8 mouse cellular contexts compared by ENCODE assay signal in the genomic region with DNA sequence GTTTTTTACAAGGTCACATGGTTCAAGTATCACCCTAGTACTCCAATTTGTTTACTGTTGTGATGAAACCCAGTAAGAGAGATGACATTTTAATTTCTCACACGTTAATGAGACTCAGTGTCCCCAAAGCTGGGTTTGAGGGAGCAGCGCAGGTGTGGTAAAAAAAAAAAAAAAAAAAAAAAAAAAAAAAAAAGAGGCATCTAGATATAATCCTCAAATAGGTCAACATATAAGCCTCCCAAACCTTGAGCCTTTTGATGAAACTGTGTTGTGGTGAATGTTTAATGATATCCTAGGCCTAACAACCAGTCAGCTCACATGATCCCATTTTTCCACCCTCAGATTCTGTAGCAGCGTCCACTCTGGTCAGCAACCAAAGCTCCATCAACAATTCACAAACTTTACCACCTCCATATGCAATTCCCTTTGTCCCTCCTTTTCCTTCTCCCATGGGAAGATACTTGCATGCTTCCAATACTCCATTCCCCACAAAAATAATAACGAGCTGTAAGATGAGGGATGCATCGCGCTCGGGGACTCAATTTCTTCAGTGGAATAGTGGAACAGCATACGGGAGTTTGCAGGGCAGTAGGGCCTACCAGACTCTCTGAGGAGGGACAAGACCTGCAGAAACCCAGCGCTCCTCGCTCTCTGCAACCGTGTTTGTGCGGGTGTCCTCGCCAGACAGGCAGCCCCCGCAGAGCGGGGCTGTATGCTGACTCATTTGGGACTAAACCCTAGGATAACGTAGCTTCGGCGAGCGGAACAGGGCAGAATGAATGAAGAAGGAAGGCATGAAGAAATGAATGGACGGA. TPM values are rescaled to one million over a fixed set of nuclear protein-coding genes. Genes with fewer than 3 reads are reported as not detected.
DNase-seq lines count a peak whose midpoint lies in the region; ATAC-seq and TF ChIP-seq lines count a peak whose summit lies in the region.

No protein-coding gene starts in this region.

- H3K36me3 ChIP-seq in heart, embryonic 12.5 days: peaks cover 34% of the 10 kb centered on the region
- H3K36me3 ChIP-seq in E14TG2a.4 (ENCODE audit: insufficient read depth, low read length) (peaks cover 54% of the 10 kb centered on the region), macrophage (ENCODE audit: inconsistent target) (peaks cover 21% of the 10 kb centered on the region)
- H3K36me3 ChIP-seq in forebrain, embryonic 14.5 days (ENCODE audit: control insufficient read depth, insufficient read depth, low read length): peaks cover 46% of the 10 kb centered on the region

- no peak for TF ChIP-seq CTCF in E14TG2a.4 (conservative IDR thresholded peaks at IDR 0.05; ENCODE audit: low read length)

- no peaks in the 10 kb centered on the region for H3K9me3 ChIP-seq in heart, embryonic 12.5 days (replicated peaks)
- no peaks in the 10 kb centered on the region for H3K9me3 ChIP-seq in E14TG2a.4 (ENCODE audit: low read length)
- no peaks in the 10 kb centered on the region for H3K9me3 ChIP-seq in forebrain, embryonic 14.5 days (replicated peaks; ENCODE audit: control insufficient read depth, low read length)

- no peak for ATAC-seq in heart, embryonic 12.5 days (ENCODE audit: insufficient number of reproducible peaks, low FRiP score)
- ATAC-seq in forebrain, embryonic 14.5 days: peak; percentile 27

- H3K79me2 ChIP-seq in macrophage (ENCODE audit: inconsistent target): peaks cover 86% of the 10 kb centered on the region

- DNase-seq in heart, postnatal 10 days: no peak
- no peak for DNase-seq in forebrain, embryonic 14.5 days (ENCODE audit: low spot score)
- no peak for DNase-seq in layer of hippocampus, adult 9-10 months (ENCODE audit: low spot score)
- no peak for DNase-seq in adrenal gland, postnatal 36 days
- no peak for DNase-seq in layer of hippocampus, postnatal 10 days (ENCODE audit: low spot score in 2 of 2)

- H3K27ac ChIP-seq in heart, embryonic 12.5 days (ENCODE audit: poor library complexity, severe bottlenecking): peak overlapping the region; percentile 98
- H3K27ac ChIP-seq in forebrain, embryonic 14.5 days (ENCODE audit: low read depth, low read length): peak overlapping the region; percentile 100
- H3K27ac ChIP-seq in macrophage: peak overlapping the region; percentile 65

- peaks cover 20% of the 10 kb centered on the region for H3K4me1 ChIP-seq in heart, embryonic 12.5 days (replicated peaks)
- peaks cover 64% of the 10 kb centered on the region for H3K4me1 ChIP-seq in E14TG2a.4 (replicated peaks; ENCODE audit: low read depth, low read length)
- H3K4me1 ChIP-seq in forebrain, embryonic 14.5 days (ENCODE audit: control insufficient read depth, insufficient read depth, low read length): peaks cover 18% of the 10 kb centered on the region

- H3K9ac ChIP-seq in heart, embryonic 12.5 days: peak overlapping the region; percentile 97
- peak overlapping the region; percentile 98 for H3K9ac ChIP-seq in forebrain, embryonic 14.5 days (ENCODE audit: low read length)

- 6% methylated on average over 20 of the region's 20 CpGs for WGBS in heart, embryonic 12.5 days
- WGBS in forebrain, embryonic 14.5 days: 3% methylated on average over 20 of the region's 20 CpGs
- WGBS in macrophage (ENCODE audit: missing documents): 0% methylated on average over 18 of the region's 20 CpGs

- intact Hi-C loops in heart, postnatal 10 days (cut with DNase I): loop anchor here (2.0 to 5.0 kb wide), 2 partner anchors 32 to 73 kb away; a partner anchor contains a TSS

- H3K4me3 ChIP-seq in heart, embryonic 12.5 days: peak overlapping the region; percentile 94
- H3K4me3 ChIP-seq in E14TG2a.4 (replicated peaks; ENCODE audit: low read length): peak overlapping the region; percentile 100
- peak overlapping the region; percentile 98 for H3K4me3 ChIP-seq in forebrain, embryonic 14.5 days (ENCODE audit: low read depth, low read length)
- H3K4me3 ChIP-seq in macrophage (ENCODE audit: inconsistent target): peak overlapping the region; percentile 78

- peak overlapping the region; percentile 74 for H3K4me2 ChIP-seq in heart, embryonic 12.5 days
- H3K4me2 ChIP-seq in forebrain, embryonic 14.5 days (ENCODE audit: low read length): peak overlapping the region; percentile 94

- no peaks in the 10 kb centered on the region for H3K27me3 ChIP-seq in heart, embryonic 12.5 days (replicated peaks)
- no peaks in the 10 kb centered on the region for H3K27me3 ChIP-seq in E14TG2a.4 (ENCODE audit: insufficient read depth, low read length)
- no peaks in the 10 kb centered on the region for H3K27me3 ChIP-seq in forebrain, embryonic 14.5 days (replicated peaks; ENCODE audit: control insufficient read depth, insufficient read depth, low read length)

RNA-seq across cellular contexts. Expression of a gene that starts 1.0 kb away (rescaled TPM):
- polyA plus RNA-seq in heart, embryonic 12.5 days (2016; fragmentation: Nextera tagmentation; extraction: Ambion mirVana): 11.5 and 12.9 TPM in 2 replicates
- 10 to 100 TPM; 23.3 to 23.9 TPM for total RNA-seq in heart, postnatal 10 days (2021)
- 12.0 and 16.8 TPM in 2 replicates for polyA plus RNA-seq in forebrain, embryonic 14.5 days (2014; fragmentation: Nextera tagmentation; extraction: Ambion mirVana)
- total RNA-seq in macrophage (2018; cell fraction: chromatin; rRNA removed): 100 to 1,000 TPM in 4 of 26 experiments, 10 to 100 TPM in 22; 29.5 to 147 (median 70.2) TPM
- total RNA-seq in macrophage (2018; cell fraction: cytosol; rRNA removed): 10 to 100 TPM in 23 of 26 experiments, 1 to 10 TPM in 3; 8.5 to 30.5 (median 19.0) TPM
- 100 to 1,000 TPM in 2 of 26 experiments, 10 to 100 TPM in 24; 30.3 to 121 (median 47.7) TPM for total RNA-seq in macrophage (2018; cell fraction: nucleus; rRNA removed)
- 14.9 to 18.4 TPM (median 16.3 TPM) in 3 replicates for polyA plus RNA-seq in macrophage (2018)
- total RNA-seq in adrenal gland, postnatal 36 days (2021): 10 to 100 TPM; 30.0 to 31.2 TPM
- total RNA-seq in layer of hippocampus, postnatal 10 days (2021): 10 to 100 TPM; 28.6 to 30.2 TPM

RNA-seq across cellular contexts. Expression of a gene that starts 1.6 kb away (rescaled TPM):
- polyA plus RNA-seq in heart, embryonic 12.5 days (2016; fragmentation: Nextera tagmentation; extraction: Ambion mirVana): 11.4 and 13.0 TPM in 2 replicates
- total RNA-seq in heart, postnatal 10 days (2021): 1 to 10 TPM; 5.8 to 8.0 TPM
- polyA plus RNA-seq in forebrain, embryonic 14.5 days (2014; fragmentation: Nextera tagmentation; extraction: Ambion mirVana): 24.1 and 29.1 TPM in 2 replicates
- total RNA-seq in macrophage (2018; cell fraction: chromatin; rRNA removed): 10 to 100 TPM in 14 of 26 experiments, 1 to 10 TPM in 12; 3.6 to 24.2 (median 11.4) TPM
- total RNA-seq in macrophage (2018; cell fraction: cytosol; rRNA removed): 1 to 10 TPM; 1.6 to 7.6 (median 4.3) TPM
- 10 to 100 TPM in 10 of 26 experiments, 1 to 10 TPM in 16; 4.1 to 20.3 (median 8.2) TPM for total RNA-seq in macrophage (2018; cell fraction: nucleus; rRNA removed)
- 3.2 to 5.8 TPM (median 4.7 TPM) in 3 replicates for polyA plus RNA-seq in macrophage (2018)
- total RNA-seq in adrenal gland, postnatal 36 days (2021): 1 to 10 TPM; 6.3 to 7.7 TPM
- 10 to 100 TPM; 22.9 to 25.3 TPM for total RNA-seq in layer of hippocampus, postnatal 10 days (2021)

RNA-seq across cellular contexts. Expression of a gene that starts 15.8 kb away (rescaled TPM):
- 1.5 and 1.7 TPM in 2 replicates for polyA plus RNA-seq in heart, embryonic 12.5 days (2016; fragmentation: Nextera tagmentation; extraction: Ambion mirVana)
- total RNA-seq in heart, postnatal 10 days (2021): 1 to 10 TPM in 1 of 2 experiments, under 1 TPM in 1; 0.60 to 1.1 TPM
- 0.61 and 0.63 TPM in 2 replicates for polyA plus RNA-seq in forebrain, embryonic 14.5 days (2014; fragmentation: Nextera tagmentation; extraction: Ambion mirVana)
- total RNA-seq in macrophage (2018; cell fraction: chromatin; rRNA removed): 1 to 10 TPM in 6 of 26 experiments, under 1 TPM in 12, not detected in 8; 0.25 to 2.2 (median 0.86) TPM
- under 1 TPM in 11 of 26 experiments, not detected in 15; 0.04 to 0.11 (median 0.07) TPM for total RNA-seq in macrophage (2018; cell fraction: cytosol; rRNA removed)
- under 1 TPM in 10 of 26 experiments, not detected in 16; 0.28 to 0.99 (median 0.66) TPM for total RNA-seq in macrophage (2018; cell fraction: nucleus; rRNA removed)
- polyA plus RNA-seq in macrophage (2018): 0.13 TPM in 1 of 3 replicates, not detected in the others
- 1 to 10 TPM in 1 of 2 experiments, under 1 TPM in 1; 0.49 to 1.7 TPM for total RNA-seq in adrenal gland, postnatal 36 days (2021)
- 1 to 10 TPM in 1 of 2 experiments, under 1 TPM in 1; 0.96 to 1.1 TPM for total RNA-seq in layer of hippocampus, postnatal 10 days (2021)

RNA-seq across cellular contexts. Expression of a gene that starts 20.2 kb away (rescaled TPM):
- not detected in 2 replicates for polyA plus RNA-seq in heart, embryonic 12.5 days (2016; fragmentation: Nextera tagmentation; extraction: Ambion mirVana)
- total RNA-seq in heart, postnatal 10 days (2021): not detected
- not detected in 2 replicates for polyA plus RNA-seq in forebrain, embryonic 14.5 days (2014; fragmentation: Nextera tagmentation; extraction: Ambion mirVana)
- not detected for total RNA-seq in macrophage (2018; cell fraction: chromatin; rRNA removed)
- total RNA-seq in macrophage (2018; cell fraction: cytosol; rRNA removed): not detected
- total RNA-seq in macrophage (2018; cell fraction: nucleus; rRNA removed): under 1 TPM in 2 of 26 experiments, not detected in 24; 0.27 to 0.50 TPM
- polyA plus RNA-seq in macrophage (2018): not detected in 3 replicates
- not detected for total RNA-seq in adrenal gland, postnatal 36 days (2021)
- total RNA-seq in layer of hippocampus, postnatal 10 days (2021): not detected

RNA-seq across cellular contexts. Expression of a gene that starts 20.4 kb away (rescaled TPM):
- 86.6 and 106 TPM in 2 replicates for polyA plus RNA-seq in heart, embryonic 12.5 days (2016; fragmentation: Nextera tagmentation; extraction: Ambion mirVana)
- total RNA-seq in heart, postnatal 10 days (2021): 10 to 100 TPM; 33.8 to 34.3 TPM
- 61.5 and 69.9 TPM in 2 replicates for polyA plus RNA-seq in forebrain, embryonic 14.5 days (2014; fragmentation: Nextera tagmentation; extraction: Ambion mirVana)
- 10 to 100 TPM in 1 of 26 experiments, 1 to 10 TPM in 6, not detected in 19; 1.0 to 14.9 (median 2.0) TPM for total RNA-seq in macrophage (2018; cell fraction: chromatin; rRNA removed)
- total RNA-seq in macrophage (2018; cell fraction: cytosol; rRNA removed): 10 to 100 TPM; 16.4 to 49.8 (median 25.2) TPM
- 10 to 100 TPM in 16 of 26 experiments, 1 to 10 TPM in 10; 2.8 to 24.2 (median 10.3) TPM for total RNA-seq in macrophage (2018; cell fraction: nucleus; rRNA removed)
- 38.2 to 42.7 TPM (median 41.1 TPM) in 3 replicates for polyA plus RNA-seq in macrophage (2018)
- 10 to 100 TPM; 61.5 to 65.8 TPM for total RNA-seq in adrenal gland, postnatal 36 days (2021)
- total RNA-seq in layer of hippocampus, postnatal 10 days (2021): 10 to 100 TPM; 25.0 to 26.3 TPM
